Mouse (Mus musculus): ENCODE measurements around the gene Pikfyve. TPM values are rescaled to one million over a fixed set of nuclear protein-coding genes. Genes with fewer than 3 reads are reported as not detected.
"Not testable (repeated sequence)": the region's sequence is repeated elsewhere in the genome, so short reads cannot be mapped to it uniquely, and the experiment has no call there.

Pikfyve gene
- total RNA-seq, 2 experiments from 2014 or later, result 43.8 to 47.7 TPM

DNA sequence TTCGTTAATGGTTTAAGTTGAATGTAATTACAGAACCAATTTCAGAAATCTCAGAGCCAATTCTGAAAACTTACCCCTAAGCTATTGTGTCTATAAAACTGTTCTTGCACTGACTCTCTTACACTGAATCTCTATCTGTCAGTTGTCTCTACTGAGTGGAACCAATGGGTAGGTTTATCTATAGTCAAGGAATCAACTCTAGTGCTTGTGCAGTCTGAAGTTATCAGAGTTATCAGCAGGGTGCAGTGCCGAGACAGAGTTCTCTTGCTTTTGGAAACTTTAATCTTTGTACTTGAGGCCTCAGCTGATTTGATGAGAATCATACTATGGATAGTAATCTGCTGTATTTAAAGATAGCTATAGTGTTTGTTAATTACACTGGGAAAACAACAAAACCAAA, 11.9 kb downstream of the Pikfyve start:
- Histone ChIP-seq H3K27ac (no peak overlapping the region), H3K4me3 (no peak overlapping the region)
- DNase-seq (ENCODE audit: low spot score in 2 of 2), result no peak
- no peak for TF ChIP-seq CTCF (conservative IDR thresholded peaks at IDR 0.05)

DNA sequence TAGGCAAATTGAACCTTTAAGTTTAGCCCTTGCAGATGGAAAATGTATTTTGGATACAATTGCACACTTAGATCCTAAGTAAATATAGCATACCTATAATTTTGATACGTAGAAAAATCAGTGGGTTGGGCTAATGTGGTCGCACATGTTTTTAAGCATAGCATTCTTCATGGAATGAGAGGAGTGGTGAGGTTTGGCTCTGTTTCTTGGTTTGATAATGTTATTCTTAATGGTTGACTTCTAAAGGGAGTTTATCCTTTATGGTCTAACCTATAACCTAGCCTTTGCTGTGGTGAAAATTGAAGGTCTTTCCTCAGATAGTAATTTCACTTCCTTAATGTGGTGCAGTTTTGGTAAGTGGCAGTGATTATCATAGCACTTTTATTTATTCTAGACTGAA, 12.4 kb downstream of the Pikfyve start:
- H3K4me3 ChIP-seq, result no peak overlapping the region
- no peak for DNase-seq (ENCODE audit: low spot score in 2 of 2)
- no peak overlapping the region for H3K27ac ChIP-seq
- TF ChIP-seq CTCF (conservative IDR thresholded peaks at IDR 0.05), result no peak

DNA sequence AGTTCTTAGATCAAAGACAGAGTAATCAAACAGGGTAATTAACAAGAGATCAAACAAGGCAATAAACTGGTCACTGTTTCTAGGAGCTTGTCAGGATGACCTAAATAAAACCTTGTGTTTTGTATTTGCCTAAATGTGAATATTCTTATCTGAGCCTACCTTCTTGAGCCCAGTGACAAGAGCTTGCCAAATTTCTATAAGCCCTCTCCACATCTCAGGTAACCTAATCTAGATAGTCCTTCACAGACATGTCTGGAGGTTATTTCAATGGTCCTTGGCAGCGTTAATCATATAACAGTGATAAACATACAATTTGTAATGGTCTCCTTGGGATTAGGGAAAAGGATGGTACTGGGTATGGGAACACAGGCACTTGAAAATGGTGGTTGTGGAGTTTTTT, 17.8 kb downstream of the Pikfyve start:
- TF ChIP-seq CTCF (conservative IDR thresholded peaks at IDR 0.05), result no peak
- no peak overlapping the region for H3K27ac ChIP-seq
- no peak for DNase-seq (ENCODE audit: low spot score in 2 of 2)

DNA sequence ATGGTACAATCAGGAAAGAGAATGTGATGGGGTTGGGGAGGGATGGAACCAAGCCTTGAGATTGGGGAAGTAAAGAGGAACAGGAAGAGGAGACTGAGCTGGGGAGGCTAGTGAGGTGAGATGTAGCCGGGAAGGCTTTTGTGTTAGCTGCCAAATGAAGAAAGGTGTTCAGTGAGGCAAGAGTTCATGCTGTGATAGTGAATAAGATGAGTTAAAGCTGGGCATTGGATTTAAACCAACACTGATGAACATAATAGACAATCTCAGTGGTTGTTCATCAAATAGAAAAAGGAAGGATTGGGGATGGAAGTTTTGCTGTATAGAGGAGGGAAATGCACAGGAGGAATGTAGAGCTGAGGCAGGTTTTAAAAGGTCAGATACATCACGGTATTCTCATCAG, 26.7 kb downstream of the Pikfyve start:
- no peak for TF ChIP-seq CTCF (conservative IDR thresholded peaks at IDR 0.05)
- DNase-seq (ENCODE audit: low spot score in 2 of 2), result no peak
- Histone ChIP-seq H3K27ac (no peak overlapping the region), H3K4me3 (no peak overlapping the region)

More for the DNA sequence above, 17.8 kb downstream of the Pikfyve start:
- no peak overlapping the region for H3K4me3 ChIP-seq

DNA sequence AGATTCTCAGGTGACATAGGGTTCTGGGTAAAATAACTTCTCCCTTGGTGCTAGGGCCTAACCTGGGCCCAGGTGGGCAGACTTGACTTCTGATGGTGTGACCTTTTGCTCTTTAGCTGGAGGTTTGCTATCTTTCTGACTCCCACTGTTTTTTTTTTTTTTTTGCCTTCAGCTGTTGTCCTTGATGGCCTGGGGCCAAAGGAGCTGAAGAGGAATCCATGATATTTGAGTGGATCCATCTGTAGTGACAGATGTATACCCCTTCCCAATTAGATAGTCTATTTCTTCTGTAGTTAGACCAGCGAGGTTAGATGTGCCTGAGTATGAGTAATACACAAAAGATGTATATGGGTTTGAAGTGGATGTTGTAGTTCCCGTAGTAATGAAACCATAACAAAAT, 31.1 kb downstream of the Pikfyve start:
- Histone ChIP-seq H3K27ac (no peak overlapping the region), H3K4me3 (no peak overlapping the region)
- no peak for TF ChIP-seq CTCF (conservative IDR thresholded peaks at IDR 0.05)
- DNase-seq (ENCODE audit: low spot score in 2 of 2), result no peak

DNA sequence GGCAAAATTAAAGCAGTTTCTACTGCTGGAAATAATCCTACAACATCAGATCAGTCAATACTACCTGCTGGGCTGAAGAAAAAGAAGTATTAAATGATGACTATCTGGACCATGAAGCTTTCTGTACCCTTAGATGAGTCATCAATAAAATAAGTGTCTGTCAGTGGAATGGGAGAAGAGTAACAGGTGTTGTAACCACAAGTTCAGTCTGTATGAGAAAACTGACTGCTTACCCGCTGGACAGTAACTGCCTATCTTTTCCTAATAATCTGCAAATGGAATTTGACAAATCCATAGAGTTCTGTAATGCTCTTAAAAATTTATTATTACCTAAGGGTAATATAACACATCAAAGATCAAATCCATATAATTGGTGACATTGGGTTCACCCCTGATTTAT, 31.5 kb downstream of the Pikfyve start:
- no peak for TF ChIP-seq CTCF (conservative IDR thresholded peaks at IDR 0.05)
- H3K4me3 ChIP-seq, result no peak overlapping the region
- DNase-seq (ENCODE audit: low spot score in 2 of 2), result no peak
- no peak overlapping the region for H3K27ac ChIP-seq

DNA sequence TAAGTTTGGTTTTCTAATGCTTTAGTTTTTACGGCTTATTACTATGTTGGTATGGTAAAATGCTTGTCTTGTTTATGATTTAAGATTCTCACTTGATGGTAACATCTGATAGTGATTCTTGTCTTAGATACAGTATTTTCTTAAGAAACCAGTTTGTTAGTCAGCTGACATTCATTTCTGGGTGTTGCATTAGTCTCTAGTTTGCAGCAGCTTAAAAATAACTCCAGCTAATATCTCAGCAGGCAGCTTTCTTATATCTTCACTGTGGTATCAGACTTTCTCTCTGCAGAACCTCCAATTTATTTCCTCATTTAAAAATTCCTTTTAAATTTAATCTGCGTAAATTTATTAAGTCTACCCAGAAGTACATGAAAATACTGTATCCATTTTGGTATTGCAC, 37.2 kb downstream of the Pikfyve start:
- no peak for DNase-seq (ENCODE audit: low spot score in 2 of 2)
- TF ChIP-seq CTCF (conservative IDR thresholded peaks at IDR 0.05), result no peak
- Histone ChIP-seq H3K4me3 (no peak overlapping the region), H3K27ac (no peak overlapping the region)

DNA sequence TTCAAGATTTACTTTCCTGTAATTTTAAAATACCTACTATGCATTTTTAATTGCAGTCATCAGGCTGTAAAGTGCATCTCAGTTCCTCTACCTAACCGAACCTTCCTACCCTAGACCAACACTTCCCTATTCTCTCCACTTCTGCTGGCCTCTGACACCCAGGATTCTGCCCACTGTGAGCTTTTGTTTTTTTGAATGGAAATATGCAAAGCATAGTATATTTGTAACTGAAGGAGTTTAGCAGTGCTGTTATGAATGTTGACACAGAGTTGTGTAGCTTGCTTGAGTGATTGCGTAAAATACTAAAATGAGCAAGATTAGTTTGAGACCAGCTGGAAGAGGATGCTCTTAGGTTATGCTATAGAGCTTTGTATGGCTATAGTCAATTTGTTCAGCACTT, 41.2 kb downstream of the Pikfyve start:
- Histone ChIP-seq H3K27ac (no peak overlapping the region), H3K4me3 (no peak overlapping the region)
- no peak for DNase-seq (ENCODE audit: low spot score in 2 of 2)
- no peak for TF ChIP-seq CTCF (conservative IDR thresholded peaks at IDR 0.05)

DNA sequence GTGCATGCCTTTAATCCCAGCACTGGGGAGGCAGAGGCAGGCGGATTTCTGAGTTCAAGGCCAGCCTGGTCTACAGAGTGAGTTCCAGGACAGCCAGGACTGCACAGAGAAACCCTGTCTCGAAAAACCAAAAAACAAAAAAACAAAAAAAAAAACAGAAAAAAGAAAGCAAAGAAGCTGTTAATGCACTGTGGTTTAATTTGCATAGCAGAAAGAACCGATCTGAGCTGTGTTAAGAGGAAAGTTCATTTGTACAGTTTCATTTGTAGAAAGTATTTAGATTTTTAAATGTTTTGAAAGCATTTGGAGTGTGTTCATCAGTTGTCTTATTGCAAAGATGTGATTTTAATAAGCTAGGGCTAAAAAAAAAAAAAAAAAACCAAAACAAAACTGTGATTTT, 43.3 kb downstream of the Pikfyve start:
- DNase-seq (ENCODE audit: low spot score in 2 of 2); H3K27ac ChIP-seq: not testable (repeated sequence)

DNA sequence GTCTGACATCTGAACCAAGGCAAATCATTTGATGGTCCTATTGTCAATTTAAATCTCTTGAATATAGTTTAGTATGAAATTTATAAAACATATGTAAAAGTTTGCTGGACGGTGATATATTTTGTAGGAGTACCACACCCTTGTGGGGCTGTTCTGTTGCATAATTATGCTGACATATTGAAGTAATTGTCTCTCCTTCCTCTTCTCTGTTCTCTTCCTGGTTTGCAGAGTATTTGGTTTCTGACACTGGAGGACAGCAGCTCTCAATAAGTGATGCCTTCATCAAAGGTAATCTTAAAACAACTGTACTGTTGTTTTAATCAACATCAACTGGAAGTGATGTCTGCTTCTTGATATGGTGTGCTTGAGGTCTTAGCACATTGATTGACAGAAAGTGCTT, 44.1 kb downstream of the Pikfyve start:
- TF ChIP-seq CTCF (conservative IDR thresholded peaks at IDR 0.05), result no peak
- Histone ChIP-seq H3K4me3 (no peak overlapping the region), H3K27ac (no peak overlapping the region)
- no peak for DNase-seq (ENCODE audit: low spot score in 2 of 2)

More for the DNA sequence above, 43.3 kb downstream of the Pikfyve start:
- H3K4me3 ChIP-seq, result not testable (repeated sequence)

DNA sequence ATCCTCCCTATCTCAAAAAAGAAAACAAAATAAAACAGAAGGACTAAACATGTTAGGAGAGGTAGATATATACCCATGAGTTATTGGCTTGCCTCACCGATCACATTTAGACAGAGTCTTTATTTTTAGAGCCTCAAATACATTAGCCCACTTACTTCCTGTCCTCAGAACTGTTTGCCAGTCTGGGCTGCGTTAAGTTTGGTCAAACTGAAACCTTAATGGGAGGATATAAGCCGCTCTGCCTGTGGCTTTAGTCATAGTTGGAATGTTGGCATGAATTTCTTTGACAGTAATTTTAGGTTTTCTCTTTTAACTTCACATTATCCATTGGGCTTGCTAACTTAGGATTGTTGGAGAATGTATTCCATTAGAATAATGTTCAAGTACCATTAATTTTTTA, 51.2 kb downstream of the Pikfyve start:
- DNase-seq (ENCODE audit: low spot score in 2 of 2), result no peak
- H3K27ac ChIP-seq, result no peak overlapping the region
- no peak for TF ChIP-seq CTCF (conservative IDR thresholded peaks at IDR 0.05)
- no peak overlapping the region for H3K4me3 ChIP-seq

DNA sequence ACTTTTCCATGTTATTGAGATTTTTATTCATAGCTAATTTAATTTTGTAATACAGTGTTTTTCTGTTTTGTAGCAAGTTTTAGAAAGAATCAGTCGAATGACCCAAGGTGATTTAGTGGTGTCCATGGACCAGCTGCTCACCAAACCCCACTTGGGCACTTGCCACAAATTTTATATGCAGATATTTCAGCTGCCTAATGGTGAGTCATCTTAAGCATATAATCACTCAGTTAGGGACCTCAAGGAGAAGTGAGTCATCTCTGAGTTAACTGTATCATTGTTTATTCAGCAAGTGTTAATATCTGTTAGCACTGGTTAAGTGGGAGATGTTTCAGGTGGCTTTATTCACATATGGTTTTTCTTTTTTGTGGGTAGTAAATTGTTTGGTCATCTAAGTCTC, 59.2 kb downstream of the Pikfyve start:
- TF ChIP-seq CTCF (conservative IDR thresholded peaks at IDR 0.05), result no peak
- DNase-seq (ENCODE audit: low spot score in 2 of 2), result no peak
- Histone ChIP-seq H3K4me3 (no peak overlapping the region), H3K27ac (no peak overlapping the region)

DNA sequence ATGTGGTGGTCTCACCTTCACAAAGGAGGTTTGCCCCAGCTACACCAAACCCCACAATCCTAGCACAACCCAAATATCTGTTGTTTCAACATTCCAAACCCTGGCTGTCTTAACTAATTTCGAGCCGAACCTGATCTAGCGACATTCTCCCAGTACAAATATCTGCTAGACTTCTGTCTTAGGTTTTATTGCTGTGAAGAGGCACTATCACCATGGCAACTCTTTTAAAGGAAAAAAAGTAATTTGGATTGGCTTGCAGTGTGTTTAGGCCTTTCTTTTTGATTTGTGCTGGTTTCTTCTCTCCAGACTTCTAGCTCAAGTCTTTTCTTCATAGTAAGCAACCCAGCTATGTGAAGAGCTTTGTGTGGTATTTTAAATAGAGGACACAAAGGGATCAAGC, 94.0 kb downstream of the Pikfyve start:
- Histone ChIP-seq H3K4me3 (no peak overlapping the region), H3K27ac (no peak overlapping the region)
- no peak for TF ChIP-seq CTCF (conservative IDR thresholded peaks at IDR 0.05)
- DNase-seq (ENCODE audit: low spot score in 2 of 2), result peak in 1 of 2 experiments; percentile 3

DNA sequence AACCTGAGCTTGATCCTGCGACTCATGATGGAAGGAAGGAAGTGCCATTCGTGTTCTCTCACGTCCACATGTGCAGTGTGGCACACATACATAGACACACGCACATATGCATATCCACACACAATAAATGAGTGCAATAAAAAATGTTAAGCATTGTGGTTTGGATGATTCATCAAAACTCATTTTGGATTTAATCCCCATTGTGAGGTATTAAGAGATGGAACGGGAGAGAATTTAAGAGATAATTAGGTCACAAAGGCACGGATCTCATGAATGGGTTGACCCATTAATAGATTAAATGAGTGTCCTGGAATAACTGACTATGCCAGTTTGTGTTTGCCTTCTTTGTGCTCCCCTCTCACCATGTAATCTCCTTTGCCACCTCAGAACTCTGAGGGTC, 95.3 kb downstream of the Pikfyve start, which contains the start of gene Pth2r:
Gene Pth2r (plus strand): TSS at position 301 of the 400 bp plus-strand sequence.
- DNase-seq (ENCODE audit: low spot score in 2 of 2), result no peak
- H3K4me3 ChIP-seq, result no peak within 1 kb of the TSS

DNA sequence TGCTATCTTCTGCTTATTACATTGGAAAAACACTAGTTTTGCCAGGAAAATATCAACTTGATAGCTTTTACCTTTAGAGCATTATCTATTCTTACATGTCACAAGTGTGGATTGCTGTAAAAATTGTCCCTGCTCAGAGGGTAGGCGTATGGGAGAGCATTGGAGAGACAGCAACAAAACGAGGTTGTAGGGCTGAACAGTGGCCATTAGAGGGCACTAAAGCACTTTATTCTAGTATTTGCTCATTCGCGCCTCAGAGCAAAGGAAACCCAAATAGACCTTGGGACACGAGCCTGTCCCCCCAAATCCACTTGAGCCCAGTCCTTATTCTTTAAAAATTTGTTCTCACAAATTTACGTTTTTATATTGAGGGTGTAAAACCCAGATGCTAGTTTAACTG, 96.3 kb downstream of the Pikfyve start:
- TF ChIP-seq CTCF (conservative IDR thresholded peaks at IDR 0.05), result peak; percentile 89
- DNase-seq (ENCODE audit: low spot score in 2 of 2), result peak; percentile 49 to 69
- Histone ChIP-seq H3K27ac (no peak overlapping the region), H3K4me3 (no peak overlapping the region)

More for the DNA sequence above, 95.3 kb downstream of the Pikfyve start, which contains the start of gene Pth2r:
- no peak within 1 kb of the TSS for H3K27ac ChIP-seq
- TF ChIP-seq CTCF (conservative IDR thresholded peaks at IDR 0.05), result no peak

Measured in layer of hippocampus, adult 2 months (tissue).